Comparison of ENCODE assay signal across 12 mouse cellular contexts in genomic region chr4:148378491-148378890, GRCm38 (mm10).
"Had no signal": no experiment of that assay in that cellular context is flagged by ENCODE, and none has a peak within 500 bp of the region (broad histone marks: within the 10 kb centered on the region; RNA-seq: fewer than 3 reads in every experiment).

No protein-coding gene starts in this region.

- H3K4me2 ChIP-seq: limb, embryonic 13.5 days had no signal

- H3K27me3 ChIP-seq: limb, embryonic 13.5 days had no signal

- H3K9me3 ChIP-seq: limb, embryonic 13.5 days had no signal

- H3K36me3 ChIP-seq: limb, embryonic 13.5 days had no signal

- H3K27ac ChIP-seq: kidney, postnatal 0 days; limb, embryonic 13.5 days; liver, embryonic 14.5 days had no signal

- DNase-seq: kidney, adult 9 months; kidney, postnatal 36 days; layer of hippocampus, adult 9-11 months; layer of hippocampus, postnatal 36 days; lung, adult 18-20 months; retina, postnatal 1 day; right cerebral cortex, postnatal 4 days; spleen, adult 18-20 months; thymus, postnatal 36 days had no signal

- H3K9ac ChIP-seq: limb, embryonic 13.5 days; liver, embryonic 14.5 days had no signal

- H3K4me3 ChIP-seq: limb, embryonic 13.5 days had no signal
